Mouse (Mus musculus) left cerebral cortex, adult 6 months (tissue): ENCODE results near the gene Arhgef1. TPM values are rescaled to one million over a fixed set of nuclear protein-coding genes. Genes with fewer than 3 reads are reported as not detected.

Experiments
- long read RNA-seq, 2 experiments: library from polyadenylated mRNA; unstranded; transcript quantifications; one replicate each; pipeline ENCODE4 v2.0.0; 2019 to 2020
- polyA plus RNA-seq: library from polyadenylated mRNA; unstranded; fragments of <200 nt; fragmentation: Nextera tagmentation; gene quantifications from 2 replicates; pipeline ENCODE4 v1.2.3, GENCODE M21; 2021

Gene Arhgef1
- 4.7 and 7.9 TPM in 2 replicates for polyA plus RNA-seq
- long read RNA-seq, experiment 1, transcript Arhgef1-201 (29 exons, 3,212 nt): minor isoform, 6 of 81 reads
- long read RNA-seq, experiment 1, transcript Arhgef1-204 (30 exons, 3,508 nt): major isoform, 8 of 81 reads
- long read RNA-seq, experiment 1, partial matches to known transcripts: 16 of 81 reads
- long read RNA-seq, experiment 1, other reads (novel, unspliced or antisense): 50 of 81 reads
- long read RNA-seq, experiment 2, partial matches to known transcripts: 2 of 6 reads
- long read RNA-seq, experiment 2, other reads (novel, unspliced or antisense): 4 of 6 reads

GRCm38 (mm10) chr7:24902630-24903443, at the start of gene Arhgef1:
Gene Arhgef1 (plus strand): TSS chr7:24902912.

GRCm38 (mm10) chr7:24861913-24862312, 40.8 kb upstream of the Arhgef1 start, which contains the start of gene Gm9844:
Gene Gm9844 (plus strand): TSS chr7:24862213.

GRCm38 (mm10) chr7:24869532-24870165, 33.1 kb upstream of the Arhgef1 start, which contains the start of the genes Lypd4 and Dmrtc2:
Gene Lypd4 (minus strand): TSS chr7:24869941.
Gene Dmrtc2 (plus strand): TSS chr7:24870057.

GRCm38 (mm10) chr7:24883896-24884692, 18.6 kb upstream of the Arhgef1 start, which contains the start of gene Rps19:
Gene Rps19 (plus strand): TSS chr7:24884371.

GRCm38 (mm10) chr7:24897224-24897623, 5.5 kb upstream of the Arhgef1 start, which contains the start of gene Cd79a:
Gene Cd79a (plus strand): TSS chr7:24897381.

GRCm38 (mm10) chr7:24944257-24944950, 41.7 kb downstream of the Arhgef1 start, which contains the start of gene Gm4881:
Gene Gm4881 (minus strand): TSS chr7:24944494.

GRCm38 (mm10) chr7:24971972-24972893, 69.5 kb downstream of the Arhgef1 start, which contains the start of gene Rabac1:
Gene Rabac1 (minus strand): TSS chr7:24972754.

Other genes starting within 250 kb of the Arhgef1 start
- gene Tex101, start 226.2 kb upstream of the Arhgef1 start, polyA plus RNA-seq: not detected in 2 replicates
- gene BC049730, start 193.7 kb upstream of the Arhgef1 start, polyA plus RNA-seq: not detected in 2 replicates
- not detected in 2 replicates for gene Gm4763, start 176.0 kb upstream of the Arhgef1 start, polyA plus RNA-seq
- not detected in 2 replicates for gene Cd177, start 142.6 kb upstream of the Arhgef1 start, polyA plus RNA-seq
- gene Ceacam10, start 125.7 kb upstream of the Arhgef1 start, polyA plus RNA-seq: 0.28 TPM in 1 of 2 replicates, not detected in the other
- gene Gm9844, start 40.7 kb upstream of the Arhgef1 start, polyA plus RNA-seq: 4.5 and 8.1 TPM in 2 replicates
- gene Lypd4, start 33.0 kb upstream of the Arhgef1 start, polyA plus RNA-seq: not detected in 2 replicates
- gene Dmrtc2, start 32.9 kb upstream of the Arhgef1 start, polyA plus RNA-seq: not detected in 2 replicates
- 2,479 and 2,713 TPM in 2 replicates for gene Rps19, start 18.5 kb upstream of the Arhgef1 start, polyA plus RNA-seq
- gene Cd79a, start 5.5 kb upstream of the Arhgef1 start, polyA plus RNA-seq: 0.27 and 0.60 TPM in 2 replicates
- gene Gm4881, start 41.6 kb downstream of the Arhgef1 start, polyA plus RNA-seq: not detected in 2 replicates
- 531 and 581 TPM in 2 replicates for gene Rabac1, start 69.8 kb downstream of the Arhgef1 start, polyA plus RNA-seq
- 803 and 1,080 TPM in 2 replicates for gene Atp1a3, start 103.0 kb downstream of the Arhgef1 start, polyA plus RNA-seq
- gene Grik5, start 169.4 kb downstream of the Arhgef1 start, polyA plus RNA-seq: 6.1 and 29.3 TPM in 2 replicates
- 24.1 and 27.1 TPM in 2 replicates for gene Zfp574, start 169.7 kb downstream of the Arhgef1 start, polyA plus RNA-seq